Mouse (Mus musculus) liver, adult 2 months (tissue): ENCODE results near the gene Pjvk. TPM values are rescaled to one million over a fixed set of nuclear protein-coding genes. Genes with fewer than 3 reads are reported as not detected.

Source experiments
- DNase-seq: peaks from one replicate; pipeline ENCODE4 v3.0.0-alpha.2; 2011; ENCODE audit warnings: low read depth, low spot score; ENCODE audit errors: extremely low read depth
- H3K27ac ChIP-seq: fragments of 200-500 bp; replicated peaks from 2 replicates; pipeline ENCODE4 v1.5.1; 2012; ENCODE audit warnings: low read depth, mild to moderate bottlenecking, control low read depth, inconsistent platforms, low read length; ENCODE audit not compliant: insufficient read depth
- H3K27me3 ChIP-seq: fragments of 200-500 bp; 2 replicates; pipeline ENCODE4 v1.6.1; 2012; ENCODE audit warnings: mild to moderate bottlenecking, moderate library complexity, low read length, inconsistent platforms; ENCODE audit not compliant: control insufficient read depth, insufficient read depth
- H3K36me3 ChIP-seq: fragments of 200-500 bp; 2 replicates; pipeline ENCODE4 v1.6.1; 2012; ENCODE audit warnings: low read length, inconsistent platforms; ENCODE audit not compliant: control insufficient read depth, insufficient read depth
- H3K4me1 ChIP-seq: fragments of 200-500 bp; 2 replicates; pipeline ENCODE4 v1.6.1; 2011; ENCODE audit warnings: low read length; ENCODE audit not compliant: control insufficient read depth, insufficient read depth
- H3K4me3 ChIP-seq: fragments of 200-500 bp; 2 replicates; pipeline ENCODE4 v1.5.1; 2011; ENCODE audit warnings: low read depth, mild to moderate bottlenecking, control low read depth, low read length, moderate library complexity; ENCODE audit not compliant: insufficient read depth
- H3K79me2 ChIP-seq: fragments of 200-500 bp; 2 replicates; pipeline ENCODE4 v1.6.1; 2012; ENCODE audit warnings: inconsistent platforms, mild to moderate bottlenecking, low read length, moderate library complexity; ENCODE audit not compliant: control insufficient read depth, insufficient read depth
- H3K9ac ChIP-seq: fragments of 200-500 bp; 2 replicates; pipeline ENCODE4 v1.6.1; 2012; ENCODE audit warnings: low read depth, mild to moderate bottlenecking, control low read depth, inconsistent platforms, low read length
- CTCF ChIP-seq: fragments of 200-500 bp; IDR thresholded peaks from 2 replicates; pipeline ENCODE4 v1.5.1; 2011; ENCODE audit warnings: low read depth, low read length, control low read depth
- POLR2A ChIP-seq: fragments of 200-500 bp; IDR thresholded peaks from 2 replicates; pipeline ENCODE4 v1.6.1; 2011; ENCODE audit warnings: low read length, control low read depth; ENCODE audit not compliant: insufficient read depth; ENCODE audit errors: extremely low read depth
- WGBS: fragments of 180-500 bp; shearing (Covaris S2); methylation state at CpG from one replicate; pipeline ENCODE4 v1.1.7; 2018; 5-methylcytosine and 5-hydroxymethylcytosine counted together
- polyA plus RNA-seq: library from polyadenylated mRNA; depleted of rRNA; stranded (reverse); fragments of >200 nt; gene quantifications from 2 replicates; pipeline ENCODE4 v1.2.3, GENCODE M21; 2012
- total RNA-seq: library from RNA; depleted of rRNA; stranded (reverse); fragments of >200 nt; gene quantifications from 2 replicates; pipeline ENCODE4 v1.2.3, GENCODE M21; 2014

The Pjvk gene
- total and polyA plus RNA-seq, 2 experiments: not detected

GRCm38 (mm10) chr2:76631600-76631999 lies 16.7 kb upstream of the Pjvk start:
- no peak overlapping the region for H3K9ac ChIP-seq
- no peak overlapping the region for H3K4me3 ChIP-seq
- peak; percentile 10 for DNase-seq
- WGBS: 84% methylated on average over 4 of the region's 4 CpGs
- TF ChIP-seq CTCF (no peak), POLR2A (no peak)
- H3K27ac ChIP-seq: no peak overlapping the region
- H3K4me1 ChIP-seq: no peaks in the 10 kb centered on the region
- peaks cover 53% of the 10 kb centered on the region for H3K36me3 ChIP-seq
- no peaks in the 10 kb centered on the region for H3K79me2 ChIP-seq
- no peaks in the 10 kb centered on the region for H3K27me3 ChIP-seq

- Histone ChIP-seq H3K27ac (no peak overlapping the region), H3K4me3 (no peak overlapping the region), H3K9ac (no peak overlapping the region), H3K27me3 (no peaks in the 10 kb centered on the region), H3K4me1 (no peaks in the 10 kb centered on the region), H3K36me3 (peaks cover 51% of the 10 kb centered on the region), H3K79me2 (no peaks in the 10 kb centered on the region)
- TF ChIP-seq CTCF: no peak
- no peak for TF ChIP-seq POLR2A
- WGBS: 58% methylated on average over 2 of the region's 2 CpGs
- peak; percentile 55 for DNase-seq
Observed at GRCm38 (mm10) chr2:76639637-76640036, 8.6 kb upstream of the Pjvk start.

- Histone ChIP-seq H3K27ac (no peak overlapping the region), H3K4me3 (no peak overlapping the region), H3K4me1 (peaks cover 5% of the 10 kb centered on the region; the same call in 1 of the 2 replicates), H3K36me3 (peaks cover 30% of the 10 kb centered on the region), H3K79me2 (0 out of 2 replicates have a peak, but pooled peaks cover 8% of the 10 kb centered on the region), H3K27me3 (no peaks in the 10 kb centered on the region), H3K9ac (no peak overlapping the region)
- TF ChIP-seq POLR2A (no peak), CTCF (no peak)
- no peak for DNase-seq
Observed at GRCm38 (mm10) chr2:76643801-76644200, 4.5 kb upstream of the Pjvk start.

GRCm38 (mm10) chr2:76647441-76647869 lies 821 bp upstream of the Pjvk start:
- H3K27ac ChIP-seq: 0 out of 2 replicates have a peak overlapping the region, but pooled peaks have one; percentile 6
- 0 out of 2 replicates have a peak, but pooled peaks cover 8% of the 10 kb centered on the region for H3K79me2 ChIP-seq
- no peaks in the 10 kb centered on the region for H3K27me3 ChIP-seq
- peak overlapping the region; percentile 81 for H3K4me3 ChIP-seq
- H3K9ac ChIP-seq: peak overlapping the region; percentile 75
- peaks cover 5% of the 10 kb centered on the region; the same call in 1 of the 2 replicates for H3K4me1 ChIP-seq
- H3K36me3 ChIP-seq: peaks cover 7% of the 10 kb centered on the region; the same call in 1 of the 2 replicates
- no peak for DNase-seq
- WGBS: 1% methylated on average over 32 of the region's 32 CpGs
- TF ChIP-seq POLR2A (no peak), CTCF (no peak)

- H3K27me3 ChIP-seq: no peaks in the 10 kb centered on the region
- peak overlapping the region; percentile 53 for H3K9ac ChIP-seq
- 0 out of 2 replicates have a peak, but pooled peaks cover 2% of the 10 kb centered on the region for H3K36me3 ChIP-seq
- WGBS: 23% methylated on average over 13 of the region's 13 CpGs
- H3K4me3 ChIP-seq: peak overlapping the region; percentile 56
- peak overlapping the region; percentile 38 for H3K27ac ChIP-seq
- H3K79me2 ChIP-seq: 0 out of 2 replicates have a peak, but pooled peaks cover 8% of the 10 kb centered on the region
- no peak for TF ChIP-seq CTCF
- no peak for TF ChIP-seq POLR2A
- peak; percentile 62 for DNase-seq
- H3K4me1 ChIP-seq: peaks cover 5% of the 10 kb centered on the region; the same call in 1 of the 2 replicates
Observed at GRCm38 (mm10) chr2:76648666-76649141, 428 bp downstream of the Pjvk start.

- TF ChIP-seq CTCF: no peak
- DNase-seq: no peak
- WGBS: 92% methylated on average over 4 of the region's 4 CpGs
Observed at GRCm38 (mm10) chr2:76653070-76653469, 4.8 kb downstream of the Pjvk start.

More at GRCm38 (mm10) chr2:76653070-76653469, 4.8 kb downstream of the Pjvk start:
- H3K27ac ChIP-seq: no peak overlapping the region
- no peaks in the 10 kb centered on the region; the same call in 1 of the 2 replicates for H3K4me1 ChIP-seq
- no peaks in the 10 kb centered on the region for H3K79me2 ChIP-seq
- H3K9ac ChIP-seq: no peak overlapping the region
- no peak overlapping the region for H3K4me3 ChIP-seq
- H3K27me3 ChIP-seq: no peaks in the 10 kb centered on the region
- no peaks in the 10 kb centered on the region for H3K36me3 ChIP-seq
